Mouse (Mus musculus): ENCODE measurements around the gene Usp28.
"Not testable (repeated sequence)": the region's sequence is repeated elsewhere in the genome, so short reads cannot be mapped to it uniquely, and the experiment has no call there.

The Usp28 gene

DNA sequence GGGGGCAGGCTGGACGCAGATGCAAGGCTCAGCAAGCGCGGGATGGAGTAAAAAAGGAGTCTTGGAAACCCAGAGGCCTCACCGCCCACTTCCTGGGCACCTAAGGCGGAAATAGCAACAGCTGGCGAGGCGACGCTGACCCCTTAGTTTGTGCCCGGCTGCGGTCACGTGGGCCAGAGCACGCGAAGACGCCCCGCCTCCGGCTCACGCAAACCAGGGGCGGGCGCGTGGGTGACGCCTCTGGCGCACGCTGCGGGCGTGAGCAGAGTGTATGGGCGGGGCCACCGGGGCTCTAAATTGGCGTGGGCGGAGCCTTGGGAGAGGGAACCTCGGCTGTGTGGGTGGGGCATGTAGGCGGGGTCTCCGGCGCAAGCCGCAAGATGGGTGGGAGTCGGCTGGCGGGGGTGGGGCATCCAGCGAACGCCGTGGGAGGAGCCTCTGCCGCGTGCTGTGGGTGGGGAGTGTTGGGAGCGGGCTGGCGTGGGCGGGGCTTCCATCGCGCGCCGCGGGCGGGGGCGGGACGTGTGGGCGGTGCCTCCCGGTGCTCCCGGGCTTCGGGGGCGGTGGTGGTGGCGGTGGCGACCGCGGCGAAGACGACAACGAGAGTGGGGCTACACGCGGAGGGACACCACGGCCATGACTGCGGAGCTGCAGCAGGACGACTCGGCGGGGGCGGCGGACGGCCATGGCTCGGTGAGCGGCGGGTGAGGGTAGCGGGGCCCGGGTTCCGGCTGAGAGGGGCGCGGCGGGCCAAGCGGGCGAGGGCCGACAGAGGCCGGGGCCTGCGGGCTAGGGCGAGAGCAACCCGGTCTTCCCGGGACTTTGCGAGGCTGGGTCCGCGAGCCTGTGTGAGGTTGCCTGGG is at the start of gene Usp28:
Gene Usp28, plus strand, starts transcription at position 531 of the 863 bp plus-strand sequence.
- Histone ChIP-seq H3K27me3 (ENCODE audit: control insufficient read depth, insufficient read depth, low read length, poor library complexity, severe bottlenecking) (no peaks in the 10 kb centered on the region), H3K36me3 (ENCODE audit: control insufficient read depth, insufficient read depth, low read length, poor library complexity, severe bottlenecking) (no peaks in the 10 kb centered on the region)
- DNase-seq (ENCODE audit: low read depth, low spot score), result peak; percentile 99

DNA sequence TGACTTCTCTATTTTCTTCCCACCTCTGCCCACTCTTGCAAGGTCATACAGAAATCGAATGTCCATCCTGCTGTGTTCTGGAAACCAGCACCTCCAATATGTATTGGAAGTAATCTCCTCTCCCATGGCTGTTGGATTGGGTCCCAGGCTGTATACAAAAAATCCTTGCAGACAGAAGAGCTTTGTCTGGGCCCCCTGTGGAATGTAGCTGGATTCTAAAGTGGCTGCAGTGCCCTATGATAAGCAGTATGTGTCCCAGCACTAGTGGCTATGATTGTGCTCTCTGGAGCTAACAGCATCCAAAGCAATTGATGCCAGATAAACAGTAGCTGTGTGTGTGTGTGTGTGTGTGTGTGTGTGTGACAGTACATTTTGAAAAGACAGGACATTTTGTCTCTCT is 42.8 kb upstream of the Usp28 start:
- DNase-seq (ENCODE audit: low read depth, low spot score), result no peak
- Histone ChIP-seq H3K36me3 (ENCODE audit: control insufficient read depth, insufficient read depth, low read length, poor library complexity, severe bottlenecking) (no peaks in the 10 kb centered on the region), H3K27me3 (ENCODE audit: control insufficient read depth, insufficient read depth, low read length, poor library complexity, severe bottlenecking) (no peaks in the 10 kb centered on the region)

DNA sequence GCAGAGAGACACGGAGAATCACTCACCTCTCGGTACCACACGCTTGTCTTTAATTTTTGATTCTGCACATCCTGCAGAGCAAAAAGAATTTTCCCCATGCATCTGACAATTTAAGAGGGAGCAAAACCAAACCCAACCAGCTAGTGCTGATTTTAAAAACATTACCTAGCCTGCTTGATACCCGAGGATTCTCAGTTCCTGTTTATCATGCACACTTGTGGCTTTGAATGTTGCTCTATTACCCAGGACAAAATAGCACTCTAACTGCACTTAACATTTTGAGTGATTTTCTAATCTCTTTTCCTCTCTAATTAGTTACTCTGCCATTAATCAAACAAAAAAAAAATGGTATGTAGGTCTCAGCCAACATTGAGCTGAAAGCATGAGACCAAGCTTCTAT is 37.6 kb upstream of the Usp28 start:
- Histone ChIP-seq H3K36me3 (ENCODE audit: control insufficient read depth, insufficient read depth, low read length, poor library complexity, severe bottlenecking) (no peaks in the 10 kb centered on the region), H3K27me3 (ENCODE audit: control insufficient read depth, insufficient read depth, low read length, poor library complexity, severe bottlenecking) (no peaks in the 10 kb centered on the region)
- DNase-seq (ENCODE audit: low read depth, low spot score), result no peak

DNA sequence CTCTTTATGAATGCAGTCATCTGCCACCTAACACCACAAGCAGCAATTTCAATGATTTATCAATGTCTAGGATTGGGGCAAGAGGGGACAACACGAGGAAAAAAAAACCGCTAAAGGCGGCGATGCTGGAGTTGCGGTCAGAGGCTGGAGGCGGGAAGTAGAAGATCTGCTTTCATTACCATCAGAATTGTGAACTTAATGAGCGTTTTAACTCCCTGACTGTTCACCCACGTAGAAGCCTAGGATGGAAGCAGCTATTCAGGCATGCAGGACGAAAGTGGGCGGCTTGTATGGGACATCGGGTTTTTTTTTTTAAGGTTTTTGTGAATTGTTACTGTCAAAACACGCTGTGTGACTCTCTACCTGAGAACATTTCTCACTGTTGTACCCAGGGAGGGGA is 23.9 kb upstream of the Usp28 start:
- DNase-seq (ENCODE audit: low read depth, low spot score), result no peak
- Histone ChIP-seq H3K27me3 (ENCODE audit: control insufficient read depth, insufficient read depth, low read length, poor library complexity, severe bottlenecking) (no peaks in the 10 kb centered on the region), H3K36me3 (ENCODE audit: control insufficient read depth, insufficient read depth, low read length, poor library complexity, severe bottlenecking) (no peaks in the 10 kb centered on the region)

DNA sequence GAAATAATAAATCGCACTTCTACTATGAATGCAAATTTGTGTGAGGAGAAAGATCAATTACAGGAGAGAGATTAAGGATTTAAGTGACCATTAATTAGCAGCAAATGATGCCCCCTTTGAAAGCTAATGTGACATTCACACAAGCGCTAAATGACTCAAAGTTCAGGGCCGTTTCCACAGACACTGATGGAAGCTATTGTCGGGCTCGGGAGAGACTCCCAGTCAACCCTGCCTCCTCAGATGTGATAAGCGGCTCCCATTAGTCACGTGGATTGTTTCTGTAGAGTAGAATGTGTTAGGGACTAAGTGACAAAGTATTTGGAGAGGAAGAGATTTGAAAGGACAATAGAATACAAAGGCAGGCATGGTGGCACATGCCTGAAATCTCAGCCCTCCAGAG is 23.0 kb upstream of the Usp28 start:
- Histone ChIP-seq H3K27me3 (ENCODE audit: control insufficient read depth, insufficient read depth, low read length, poor library complexity, severe bottlenecking) (no peaks in the 10 kb centered on the region), H3K36me3 (ENCODE audit: control insufficient read depth, insufficient read depth, low read length, poor library complexity, severe bottlenecking) (no peaks in the 10 kb centered on the region)
- no peak for DNase-seq (ENCODE audit: low read depth, low spot score)

DNA sequence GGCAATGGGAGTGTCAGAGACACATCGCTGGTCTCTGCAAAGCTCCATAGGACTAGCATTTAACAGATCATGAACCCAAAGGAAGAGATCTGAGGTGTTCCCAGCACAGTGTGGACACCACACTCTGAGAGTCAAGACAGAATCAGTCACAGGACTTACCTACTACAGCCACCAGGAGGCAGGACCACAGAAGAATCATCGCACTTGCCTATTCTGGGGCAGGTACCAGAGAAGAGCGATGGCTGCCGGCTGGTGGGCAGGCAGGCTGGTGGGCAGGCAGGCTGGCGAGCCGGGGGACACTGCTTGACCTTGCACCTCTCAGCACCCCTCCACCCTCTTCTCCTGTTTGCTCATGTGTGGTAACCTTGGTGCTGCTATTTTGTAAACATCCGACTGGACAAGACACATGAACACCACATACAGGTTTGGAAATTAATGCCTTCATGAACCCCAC is 20.6 kb upstream of the Usp28 start, which contains the start of gene Htr3b:
Gene Htr3b, minus strand, starts transcription at position 404 of the 454 bp plus-strand sequence.
- Histone ChIP-seq H3K27me3 (ENCODE audit: control insufficient read depth, insufficient read depth, low read length, poor library complexity, severe bottlenecking) (no peaks in the 10 kb centered on the region), H3K36me3 (ENCODE audit: control insufficient read depth, insufficient read depth, low read length, poor library complexity, severe bottlenecking) (no peaks in the 10 kb centered on the region)
- DNase-seq (ENCODE audit: low read depth, low spot score), result peak; percentile 19

DNA sequence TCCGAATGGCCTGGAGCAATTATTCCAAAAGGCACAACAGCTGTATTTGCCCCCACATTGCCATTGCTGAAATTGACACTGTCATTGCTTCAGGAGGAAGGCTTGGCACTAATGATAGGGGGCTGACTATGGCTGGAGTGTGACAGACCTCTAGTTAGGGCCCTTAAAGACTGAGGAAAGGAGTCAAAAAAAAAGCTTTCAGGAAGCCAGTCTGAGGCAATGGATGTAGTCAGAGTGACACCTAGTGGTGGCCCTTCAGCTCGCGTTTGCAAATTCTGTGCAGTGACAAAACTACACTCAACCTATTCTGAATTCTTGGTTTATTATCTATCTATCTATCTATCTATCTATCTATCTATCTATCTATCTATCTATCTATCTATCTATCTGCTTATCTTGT is 12.7 kb upstream of the Usp28 start:
- Histone ChIP-seq H3K36me3 (ENCODE audit: control insufficient read depth, insufficient read depth, low read length, poor library complexity, severe bottlenecking) (no peaks in the 10 kb centered on the region), H3K27me3 (ENCODE audit: control insufficient read depth, insufficient read depth, low read length, poor library complexity, severe bottlenecking) (no peaks in the 10 kb centered on the region)
- DNase-seq (ENCODE audit: low read depth, low spot score), result peak; percentile 57

DNA sequence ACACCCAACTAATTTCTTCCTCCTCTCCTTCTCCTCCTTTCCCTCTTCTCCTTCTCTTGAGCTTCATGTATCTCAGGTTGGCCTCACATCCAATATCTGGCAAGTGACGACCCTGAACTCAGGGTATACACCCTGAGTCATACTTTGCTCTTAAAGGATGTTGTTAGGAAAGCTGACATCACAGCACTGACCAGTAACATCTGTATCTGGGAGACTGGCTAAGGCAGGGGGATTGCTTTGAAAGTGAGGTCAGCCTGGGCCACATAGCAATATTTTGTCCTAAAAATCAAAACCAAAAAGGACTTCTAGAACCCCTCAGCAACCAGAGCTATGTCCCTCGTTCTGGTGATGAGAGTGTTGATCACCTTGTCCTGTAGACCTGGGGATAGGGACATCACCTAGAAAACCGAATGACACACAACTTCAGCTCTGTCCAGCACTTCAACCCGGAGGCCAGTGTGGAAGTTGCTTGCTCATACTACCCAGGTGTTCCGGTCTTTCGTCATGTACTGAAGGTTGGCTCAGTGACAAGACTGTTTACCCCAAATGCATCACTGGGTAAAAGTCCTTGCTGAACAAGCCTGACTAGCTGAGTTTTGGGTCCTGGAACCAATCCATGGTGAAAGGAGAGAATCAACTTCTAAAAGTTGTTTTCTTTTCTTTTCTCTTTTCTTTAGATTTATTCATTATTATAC is 8.4 kb upstream of the Usp28 start:
- no peak for DNase-seq (ENCODE audit: low read depth, low spot score)
- H3K27me3 ChIP-seq (ENCODE audit: control insufficient read depth, insufficient read depth, low read length, poor library complexity, severe bottlenecking), result no peaks in the 10 kb centered on the region
- no peaks in the 10 kb centered on the region for H3K36me3 ChIP-seq (ENCODE audit: control insufficient read depth, insufficient read depth, low read length, poor library complexity, severe bottlenecking)

DNA sequence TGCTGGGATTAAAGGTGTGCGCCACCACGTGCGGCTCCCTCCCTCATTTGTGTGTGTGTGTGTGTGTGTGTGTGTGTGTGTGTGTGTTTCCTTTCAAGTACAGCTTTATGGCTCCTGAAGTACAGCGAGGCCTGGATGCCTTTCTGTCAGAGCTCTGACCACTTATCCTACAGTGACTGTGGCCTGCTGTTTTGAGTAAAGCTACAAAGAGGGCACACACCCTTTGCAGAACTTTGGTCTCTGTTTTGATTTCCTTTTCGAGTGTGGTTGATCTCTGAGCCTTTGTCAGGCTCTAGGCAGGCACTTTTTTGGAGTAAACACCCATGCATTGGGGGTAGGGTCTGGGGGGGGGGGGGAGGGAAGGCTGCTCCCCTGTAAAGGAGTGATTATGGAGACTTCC is 4.8 kb upstream of the Usp28 start:
- Histone ChIP-seq H3K36me3 (ENCODE audit: control insufficient read depth, insufficient read depth, low read length, poor library complexity, severe bottlenecking) (no peaks in the 10 kb centered on the region), H3K27me3 (ENCODE audit: control insufficient read depth, insufficient read depth, low read length, poor library complexity, severe bottlenecking) (no peaks in the 10 kb centered on the region)
- DNase-seq (ENCODE audit: low read depth, low spot score), result no peak

DNA sequence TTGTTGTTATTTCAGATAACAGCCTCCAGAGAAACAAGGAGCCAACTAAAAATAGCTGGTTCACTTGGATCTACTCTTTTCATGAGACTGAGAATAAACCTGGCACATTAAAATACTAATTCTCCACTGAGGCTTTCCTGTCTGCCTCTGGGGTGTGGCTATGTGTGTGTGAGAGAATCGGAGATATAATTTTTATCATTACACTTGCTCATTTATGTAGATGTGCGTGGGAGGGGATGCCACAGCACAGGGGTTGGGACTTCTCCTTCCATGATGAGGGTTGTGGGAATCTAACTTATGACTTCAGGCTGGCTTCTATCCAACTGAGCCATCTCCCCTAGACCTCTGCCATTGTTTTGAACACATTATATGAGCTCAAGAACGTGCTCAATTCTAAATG is 4.4 kb upstream of the Usp28 start:
- no peaks in the 10 kb centered on the region for H3K27me3 ChIP-seq (ENCODE audit: control insufficient read depth, insufficient read depth, low read length, poor library complexity, severe bottlenecking)
- no peaks in the 10 kb centered on the region for H3K36me3 ChIP-seq (ENCODE audit: control insufficient read depth, insufficient read depth, low read length, poor library complexity, severe bottlenecking)
- no peak for DNase-seq (ENCODE audit: low read depth, low spot score)

DNA sequence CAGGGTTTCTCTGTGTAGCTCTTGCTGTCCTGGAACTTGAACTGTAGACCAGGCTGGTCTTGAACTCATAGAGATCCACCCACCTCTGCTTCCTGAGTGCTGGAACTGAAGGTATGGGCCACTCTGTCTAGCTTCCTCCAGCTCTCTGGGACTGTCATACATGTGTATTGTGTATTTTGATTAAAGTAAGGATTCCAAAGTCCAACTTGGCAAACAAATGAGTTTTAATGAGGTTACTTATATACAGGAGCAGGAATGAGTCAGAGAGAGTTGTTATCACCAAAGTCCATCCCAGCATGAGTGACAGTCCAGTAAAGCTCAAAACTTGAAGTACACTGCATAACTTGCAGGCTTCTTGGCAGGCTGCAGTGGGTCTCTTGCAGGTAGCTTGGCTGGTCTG is 3.3 kb upstream of the Usp28 start:
- Histone ChIP-seq H3K27me3 (ENCODE audit: control insufficient read depth, insufficient read depth, low read length, poor library complexity, severe bottlenecking) (no peaks in the 10 kb centered on the region), H3K36me3 (ENCODE audit: control insufficient read depth, insufficient read depth, low read length, poor library complexity, severe bottlenecking) (no peaks in the 10 kb centered on the region)
- DNase-seq (ENCODE audit: low read depth, low spot score), result no peak

DNA sequence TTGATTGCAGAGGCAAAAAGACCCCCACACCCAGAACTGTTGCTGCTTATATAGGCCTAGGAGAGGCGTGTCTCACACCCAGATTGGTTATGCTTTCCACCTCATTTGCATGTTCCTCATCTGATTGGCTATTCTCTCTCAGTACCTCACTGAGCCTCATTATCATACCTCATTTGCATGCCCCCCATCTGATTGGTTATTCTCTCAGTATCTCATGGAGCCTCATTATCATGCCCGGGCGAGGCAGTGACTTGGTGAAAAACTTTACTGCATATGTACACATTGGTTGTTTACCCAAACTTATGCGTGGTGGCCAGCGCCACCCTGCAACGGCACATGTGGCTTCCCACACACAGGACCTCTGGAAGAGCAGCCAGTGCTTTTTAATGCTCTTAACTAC is 1.4 kb upstream of the Usp28 start:
- H3K36me3 ChIP-seq (ENCODE audit: control insufficient read depth, insufficient read depth, low read length, poor library complexity, severe bottlenecking); H3K27me3 ChIP-seq (ENCODE audit: control insufficient read depth, insufficient read depth, low read length, poor library complexity, severe bottlenecking): not testable (repeated sequence)
- DNase-seq (ENCODE audit: low read depth, low spot score), result peak; percentile 15

DNA sequence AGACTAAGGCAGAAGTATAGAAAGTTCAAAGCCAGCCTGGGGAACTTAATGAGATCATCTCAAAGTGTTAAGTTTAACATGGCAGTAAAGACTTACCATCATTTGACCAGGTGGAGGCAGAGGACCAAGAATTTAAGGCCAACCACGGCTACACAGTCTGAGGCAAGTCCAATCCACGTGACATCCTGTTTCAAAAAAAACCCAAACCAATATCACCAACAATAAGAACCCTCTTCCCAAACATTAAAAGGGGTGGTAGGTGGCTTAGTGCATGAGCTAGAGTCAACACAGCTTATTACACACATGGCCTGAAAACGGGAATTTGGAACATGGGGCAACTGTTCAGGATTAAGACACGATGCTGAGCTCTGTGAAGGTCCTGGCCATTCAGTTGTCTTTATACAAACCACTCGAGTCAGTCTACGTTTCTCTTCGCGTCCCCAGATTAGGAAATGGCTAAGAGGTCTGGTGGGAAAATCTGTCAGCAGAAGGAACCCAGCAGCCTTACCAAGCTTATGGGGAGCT is 793 bp upstream of the Usp28 start:
- Histone ChIP-seq H3K27me3 (ENCODE audit: control insufficient read depth, insufficient read depth, low read length, poor library complexity, severe bottlenecking) (no peaks in the 10 kb centered on the region), H3K36me3 (ENCODE audit: control insufficient read depth, insufficient read depth, low read length, poor library complexity, severe bottlenecking) (no peaks in the 10 kb centered on the region)
- DNase-seq (ENCODE audit: low read depth, low spot score), result peak; percentile 68

DNA sequence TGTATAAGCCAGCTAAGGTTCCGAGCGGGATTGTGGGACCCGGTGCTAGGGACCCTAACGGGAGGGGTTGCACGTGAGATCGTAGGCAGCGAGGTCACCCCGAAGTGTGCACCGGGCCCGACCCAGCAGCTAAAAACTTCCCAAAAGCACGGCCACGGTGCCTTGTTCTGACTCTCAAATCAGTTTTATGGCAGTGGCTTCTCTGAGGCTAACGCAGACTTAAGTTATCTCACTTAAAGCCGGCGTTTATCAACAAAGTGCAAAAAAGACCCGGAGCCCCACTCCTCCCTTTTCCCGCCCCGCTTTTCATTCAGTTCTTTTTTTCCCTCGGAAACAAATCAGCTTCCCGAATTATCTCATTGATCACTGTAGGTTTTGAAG is 523 bp downstream of the Usp28 start:
- Histone ChIP-seq H3K36me3 (ENCODE audit: control insufficient read depth, insufficient read depth, low read length, poor library complexity, severe bottlenecking) (no peaks in the 10 kb centered on the region), H3K27me3 (ENCODE audit: control insufficient read depth, insufficient read depth, low read length, poor library complexity, severe bottlenecking) (no peaks in the 10 kb centered on the region)
- DNase-seq (ENCODE audit: low read depth, low spot score), result no peak

DNA sequence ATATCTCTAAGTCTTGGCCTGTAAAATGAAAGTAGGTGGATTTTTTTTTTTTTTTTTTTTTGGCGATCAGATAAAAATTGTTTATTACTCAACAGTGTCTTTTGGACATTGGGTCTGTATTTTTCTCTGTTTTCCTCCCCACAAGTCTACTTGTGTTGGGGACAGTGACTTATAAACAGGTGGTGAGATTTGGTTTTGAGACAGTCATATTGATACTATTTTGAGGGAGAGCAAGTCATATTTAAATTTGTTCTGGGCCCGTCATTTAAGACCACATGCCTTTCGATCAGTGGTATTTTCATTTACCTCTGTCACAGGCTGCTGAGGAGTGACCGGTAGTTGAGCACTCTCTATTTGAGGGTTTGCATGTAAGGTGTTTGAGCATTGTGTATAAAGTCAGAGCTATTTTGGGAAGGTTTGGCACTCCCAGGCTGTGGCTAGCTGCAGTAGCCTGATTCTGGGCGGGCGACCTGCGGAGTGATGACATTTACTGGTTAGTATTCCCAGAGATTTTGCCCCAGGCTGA is 1.5 kb downstream of the Usp28 start:
- Histone ChIP-seq H3K27me3 (ENCODE audit: control insufficient read depth, insufficient read depth, low read length, poor library complexity, severe bottlenecking) (no peaks in the 10 kb centered on the region), H3K36me3 (ENCODE audit: control insufficient read depth, insufficient read depth, low read length, poor library complexity, severe bottlenecking) (no peaks in the 10 kb centered on the region)
- peak; percentile 18 for DNase-seq (ENCODE audit: low read depth, low spot score)

Measured in splenic B cell, adult 2 months (primary cell).